In genomic region chr9:64098282-64098681, GRCm38 (mm10) we compare ENCODE assay signal across 17 mouse cellular contexts. TPM values are rescaled to one million over a fixed set of nuclear protein-coding genes. Genes with fewer than 3 reads are reported as not detected.
DNase-seq lines count a peak whose midpoint lies in the region; ATAC-seq and TF ChIP-seq lines count a peak whose summit lies in the region.
"Had no signal": no experiment of that assay in that cellular context is flagged by ENCODE, and none has a peak within 500 bp of the region (broad histone marks: within the 10 kb centered on the region; RNA-seq: fewer than 3 reads in every experiment).

No protein-coding gene starts in this region.

- no peaks in the 10 kb centered on the region for H3K9me3 ChIP-seq in hindbrain, postnatal 0 days (ENCODE audit: low read length)
- H3K9me3 ChIP-seq in hindbrain, embryonic 10.5 days: no peaks in the 10 kb centered on the region
- no peaks in the 10 kb centered on the region for H3K9me3 ChIP-seq in midbrain, postnatal 0 days (ENCODE audit: low read length)
- H3K9me3 ChIP-seq in midbrain, embryonic 14.5 days (ENCODE audit: control insufficient read depth, low read length): no peaks in the 10 kb centered on the region
- H3K9me3 ChIP-seq in stomach, postnatal 0 days (ENCODE audit: control insufficient read depth, low read length): no peaks in the 10 kb centered on the region
- H3K9me3 ChIP-seq: hindbrain, embryonic 12.5 days; limb, embryonic 10.5 days; neural tube, embryonic 13.5 days had no signal

- DNase-seq in hindbrain, postnatal 0 days (ENCODE audit: low spot score): no peak
- no peak for DNase-seq in hindbrain, embryonic 10.5 days (ENCODE audit: low spot score)
- DNase-seq in midbrain, postnatal 0 days (ENCODE audit: low spot score): no peak
- DNase-seq in midbrain, embryonic 14.5 days: no peak
- DNase-seq in stomach, postnatal 0 days (ENCODE audit: low spot score): no peak
- no peak for DNase-seq in embryo, embryonic 10 days (ENCODE audit: low spot score)
- DNase-seq: adrenal gland, adult 2 months; cerebellum, adult 11 months; kidney, adult 8-10 months; layer of hippocampus, adult 9-11 months; spleen, adult 18-20 months had no signal

- H3K27ac ChIP-seq in hindbrain, postnatal 0 days: no peak overlapping the region
- H3K27ac ChIP-seq in hindbrain, embryonic 10.5 days: no peak overlapping the region
- no peak overlapping the region for H3K27ac ChIP-seq in midbrain, postnatal 0 days (ENCODE audit: low read depth, low read length)
- no peak overlapping the region for H3K27ac ChIP-seq in midbrain, embryonic 14.5 days (replicated peaks; ENCODE audit: low read depth, low read length)
- no peak overlapping the region for H3K27ac ChIP-seq in bone marrow, adult 2 months (ENCODE audit: control insufficient read depth, insufficient read depth, low read depth, low read length, poor library complexity)
- no peak overlapping the region for H3K27ac ChIP-seq in stomach, postnatal 0 days (replicated peaks)
- H3K27ac ChIP-seq: hindbrain, embryonic 12.5 days; limb, embryonic 10.5 days; macrophage; neural tube, embryonic 13.5 days had no signal

- no peak overlapping the region for H3K4me2 ChIP-seq in hindbrain, postnatal 0 days (ENCODE audit: low read depth, low read length)
- H3K4me2 ChIP-seq in midbrain, postnatal 0 days (ENCODE audit: low read depth, low read length, poor library complexity, severe bottlenecking): no peak overlapping the region
- H3K4me2 ChIP-seq in midbrain, embryonic 14.5 days (ENCODE audit: low read length): no peak overlapping the region
- H3K4me2 ChIP-seq in stomach, postnatal 0 days (replicated peaks; ENCODE audit: low read depth): no peak overlapping the region
- H3K4me2 ChIP-seq: hindbrain, embryonic 12.5 days; neural tube, embryonic 13.5 days had no signal

- 52% methylated on average over 4 of the region's 4 CpGs for WGBS in hindbrain, postnatal 0 days
- 61% methylated on average over 4 of the region's 4 CpGs for WGBS in hindbrain, embryonic 10.5 days
- 52% methylated on average over 4 of the region's 4 CpGs for WGBS in midbrain, postnatal 0 days
- WGBS in midbrain, embryonic 14.5 days: 56% methylated on average over 4 of the region's 4 CpGs
- 82% methylated on average over 4 of the region's 4 CpGs for WGBS in bone marrow, adult 2 months
- WGBS in stomach, postnatal 0 days: 74% methylated on average over 4 of the region's 4 CpGs

- H3K4me3 ChIP-seq in hindbrain, postnatal 0 days (ENCODE audit: low read length): no peak overlapping the region
- H3K4me3 ChIP-seq in hindbrain, embryonic 10.5 days: no peak overlapping the region
- H3K4me3 ChIP-seq in midbrain, postnatal 0 days (ENCODE audit: low read depth, low read length): no peak overlapping the region
- no peak overlapping the region for H3K4me3 ChIP-seq in midbrain, embryonic 14.5 days (replicated peaks; ENCODE audit: low read depth, low read length)
- H3K4me3 ChIP-seq in bone marrow, adult 2 months (replicated peaks; ENCODE audit: control insufficient read depth, low read depth, low read length): no peak overlapping the region
- H3K4me3 ChIP-seq in stomach, postnatal 0 days (ENCODE audit: low read depth, low read length): no peak overlapping the region
- H3K4me3 ChIP-seq: hindbrain, embryonic 12.5 days; limb, embryonic 10.5 days; neural tube, embryonic 13.5 days had no signal

- H3K27me3 ChIP-seq in hindbrain, postnatal 0 days (ENCODE audit: insufficient read depth, low read length): no peaks in the 10 kb centered on the region
- H3K27me3 ChIP-seq in hindbrain, embryonic 10.5 days (ENCODE audit: insufficient read depth, poor library complexity, severe bottlenecking): peaks cover 7% of the 10 kb centered on the region; the same call in 1 of the 2 replicates
- H3K27me3 ChIP-seq in midbrain, postnatal 0 days (ENCODE audit: insufficient read depth, low read length): no peaks in the 10 kb centered on the region
- no peaks in the 10 kb centered on the region for H3K27me3 ChIP-seq in midbrain, embryonic 14.5 days (ENCODE audit: control insufficient read depth, insufficient read depth, low read length)
- H3K27me3 ChIP-seq in stomach, postnatal 0 days (ENCODE audit: control insufficient read depth, insufficient read depth, low read length): no peaks in the 10 kb centered on the region
- H3K27me3 ChIP-seq: hindbrain, embryonic 12.5 days; neural tube, embryonic 13.5 days had no signal

- no peak for TF ChIP-seq POLR2A in bone marrow, adult 2 months (IDR thresholded peaks at IDR 0.05; ENCODE audit: borderline replicate concordance, control insufficient read depth, low read depth, low read length)

- TF ChIP-seq CTCF in hindbrain, postnatal 0 days (IDR thresholded peaks at IDR 0.05; ENCODE audit: low read depth): peak; percentile 50
- TF ChIP-seq CTCF in midbrain, postnatal 0 days (IDR thresholded peaks at IDR 0.05): peak; percentile 41
- peak; percentile 7; the same call in 1 of the 2 replicates for TF ChIP-seq CTCF in bone marrow, adult 2 months (IDR thresholded peaks at IDR 0.05; ENCODE audit: control insufficient read depth, insufficient read depth, low read length)
- peak; percentile 73 for TF ChIP-seq CTCF in stomach, postnatal 0 days (IDR thresholded peaks at IDR 0.05; ENCODE audit: low read depth)

- TF ChIP-seq EP300 in stomach, postnatal 0 days (optimal IDR thresholded peaks at IDR 0.05): no peak

- no peak for ATAC-seq in hindbrain, postnatal 0 days
- no peak for ATAC-seq in midbrain, postnatal 0 days (ENCODE audit: low FRiP score)
- no peak for ATAC-seq in midbrain, embryonic 14.5 days (ENCODE audit: low FRiP score, low TSS enrichment)
- ATAC-seq in stomach, postnatal 0 days (ENCODE audit: low FRiP score, low TSS enrichment): no peak
- ATAC-seq: midbrain, embryonic 16.5 days had no signal

- H3K36me3 ChIP-seq in hindbrain, postnatal 0 days (ENCODE audit: insufficient read depth, low read length): no peaks in the 10 kb centered on the region
- no peaks in the 10 kb centered on the region for H3K36me3 ChIP-seq in hindbrain, embryonic 10.5 days
- no peaks in the 10 kb centered on the region for H3K36me3 ChIP-seq in midbrain, postnatal 0 days (ENCODE audit: insufficient read depth, low read length)
- no peaks in the 10 kb centered on the region for H3K36me3 ChIP-seq in midbrain, embryonic 14.5 days (ENCODE audit: control insufficient read depth, insufficient read depth, low read length)
- no peaks in the 10 kb centered on the region for H3K36me3 ChIP-seq in stomach, postnatal 0 days (ENCODE audit: control insufficient read depth, insufficient read depth, low read length)
- H3K36me3 ChIP-seq: hindbrain, embryonic 12.5 days; limb, embryonic 10.5 days; neural tube, embryonic 13.5 days had no signal

- H3K4me1 ChIP-seq in hindbrain, postnatal 0 days (ENCODE audit: insufficient read depth, low read length): 0 out of 2 replicates have a peak, but pooled peaks cover 4% of the 10 kb centered on the region
- peaks cover 12% of the 10 kb centered on the region for H3K4me1 ChIP-seq in hindbrain, embryonic 10.5 days (replicated peaks)
- H3K4me1 ChIP-seq in midbrain, postnatal 0 days (ENCODE audit: insufficient read depth, low read length): no peaks in the 10 kb centered on the region
- 0 out of 2 replicates have a peak, but pooled peaks cover 7% of the 10 kb centered on the region for H3K4me1 ChIP-seq in midbrain, embryonic 14.5 days (ENCODE audit: control insufficient read depth, insufficient read depth, low read length)
- H3K4me1 ChIP-seq in bone marrow, adult 2 months (ENCODE audit: control insufficient read depth, insufficient read depth, low read length): no peaks in the 10 kb centered on the region
- H3K4me1 ChIP-seq in stomach, postnatal 0 days (replicated peaks; ENCODE audit: control insufficient read depth, insufficient read depth): no peaks in the 10 kb centered on the region; the same call in 1 of the 2 replicates

- H3K9ac ChIP-seq in hindbrain, postnatal 0 days (replicated peaks; ENCODE audit: low read length): no peak overlapping the region
- no peak overlapping the region for H3K9ac ChIP-seq in midbrain, postnatal 0 days (replicated peaks; ENCODE audit: low read length, poor library complexity, severe bottlenecking)
- H3K9ac ChIP-seq in midbrain, embryonic 14.5 days (replicated peaks; ENCODE audit: low read length): no peak overlapping the region
- H3K9ac ChIP-seq in stomach, postnatal 0 days (ENCODE audit: low read length): no peak overlapping the region
- H3K9ac ChIP-seq: hindbrain, embryonic 12.5 days; neural tube, embryonic 13.5 days had no signal

RNA-seq across cellular contexts. Expression of gene Lctl, which starts 18.7 kb away (rescaled TPM):
- total RNA-seq in hindbrain, postnatal 0 days (2014; rRNA removed): not detected in 2 replicates
- 0.10 TPM in 1 of 2 replicates, not detected in the other for polyA plus RNA-seq in hindbrain, postnatal 0 days (2015; fragmentation: Nextera tagmentation; extraction: Ambion mirVana)
- 0.16 TPM in 1 of 2 replicates, not detected in the other for polyA plus RNA-seq in hindbrain, embryonic 10.5 days (2016; fragmentation: Nextera tagmentation; extraction: Ambion mirVana)
- not detected in 2 replicates for total RNA-seq in midbrain, postnatal 0 days (2014; rRNA removed)
- polyA plus RNA-seq in midbrain, postnatal 0 days (2015; fragmentation: Nextera tagmentation; extraction: Ambion mirVana): not detected in 2 replicates
- polyA plus RNA-seq in midbrain, embryonic 14.5 days (2014; fragmentation: Nextera tagmentation; extraction: Ambion mirVana): not detected in 2 replicates
- not detected in 2 replicates for polyA plus RNA-seq in bone marrow, adult 2 months (2011; ENCODE audit: insufficient read depth, insufficient read length, low replicate concordance, missing spikeins)
- 0.13 and 0.17 TPM in 2 replicates for polyA plus RNA-seq in stomach, postnatal 0 days (2015; fragmentation: Nextera tagmentation; extraction: Ambion mirVana)
- polyA plus RNA-seq: hindbrain, embryonic 12.5 days; limb, embryonic 10.5 days; macrophage; midbrain, embryonic 16.5 days; neural tube, embryonic 13.5 days had no signal

Comparison
In these comparisons a context has a peak if more than half of its experiments do, and no peak if none do; other contexts are left out.
1. CTCF ChIP-seq: peak in every context shown above with its lines; median percentile 73 in stomach, postnatal 0 days; 50 in hindbrain, postnatal 0 days; 41 in midbrain, postnatal 0 days; 7 in bone marrow, adult 2 months.